Mouse (Mus musculus): ENCODE data around the gene Adgrf4. TPM values are rescaled to one million over a fixed set of nuclear protein-coding genes. Genes with fewer than 3 reads are reported as not detected.

Gene Adgrf4
- 0.15 and 0.48 TPM in 2 replicates for polyA plus RNA-seq (2014; fragmentation: Nextera tagmentation; extraction: Ambion mirVana)

GRCm38 (mm10) chr17:42692136-42692535 lies at the start of gene Adgrf4:
TSS of gene Adgrf4 (minus strand) at chr17:42692284.
- ATAC-seq (ENCODE audit: insufficient read depth, low FRiP score, low TSS enrichment) = no peak
- no peak for DNase-seq (ENCODE audit: low spot score)
- no peak within 1 kb of the TSS for H3K27ac ChIP-seq (ENCODE audit: low read depth, low read length)
- H3K4me1 ChIP-seq (ENCODE audit: control insufficient read depth, insufficient read depth, low read length) = no peaks in the 10 kb centered on the region
- H3K4me3 ChIP-seq (ENCODE audit: low read depth, low read length) = no peak within 1 kb of the TSS
- 91% methylated on average over 10 of the region's 10 CpGs for WGBS
- no peaks in the 10 kb centered on the region for H3K27me3 ChIP-seq (ENCODE audit: control insufficient read depth, insufficient read depth, low read length)
- H3K4me2 ChIP-seq (ENCODE audit: low read depth) = no peak within 1 kb of the TSS
- no peaks in the 10 kb centered on the region for H3K9me3 ChIP-seq (ENCODE audit: control insufficient read depth, low read length)
- no peaks in the 10 kb centered on the region for H3K36me3 ChIP-seq (ENCODE audit: control insufficient read depth, insufficient read depth, low read length)
- no peak within 1 kb of the TSS for H3K9ac ChIP-seq (ENCODE audit: low read length)

- DNase-seq (ENCODE audit: low spot score) (no peak), ATAC-seq (ENCODE audit: insufficient read depth, low FRiP score, low TSS enrichment) (no peak)
- no peak within 1 kb of the TSS for H3K27ac ChIP-seq (ENCODE audit: low read depth, low read length)
- H3K36me3 ChIP-seq (ENCODE audit: control insufficient read depth, insufficient read depth, low read length) = no peaks in the 10 kb centered on the region
- WGBS = 33% methylated on average over 7 of the region's 7 CpGs
- H3K4me3 ChIP-seq (ENCODE audit: low read depth, low read length) = no peak within 1 kb of the TSS
- no peaks in the 10 kb centered on the region for H3K27me3 ChIP-seq (ENCODE audit: control insufficient read depth, insufficient read depth, low read length)
- H3K4me1 ChIP-seq (ENCODE audit: control insufficient read depth, insufficient read depth, low read length) = no peaks in the 10 kb centered on the region
- no peak within 1 kb of the TSS for H3K4me2 ChIP-seq (ENCODE audit: low read depth)
- no peak within 1 kb of the TSS for H3K9ac ChIP-seq (ENCODE audit: low read length)
- H3K9me3 ChIP-seq (ENCODE audit: control insufficient read depth, low read length) = no peaks in the 10 kb centered on the region
Observed at GRCm38 (mm10) chr17:42741801-42742217, 49.7 kb upstream of the Adgrf4 start, which contains the start of gene Adgrf2. TSS of gene Adgrf2 (minus strand) at chr17:42742179.

- Histone ChIP-seq H3K4me2 (ENCODE audit: low read depth) (no peak overlapping the region), H3K27ac (ENCODE audit: low read depth, low read length) (no peak overlapping the region), H3K4me1 (ENCODE audit: control insufficient read depth, insufficient read depth, low read length) (no peaks in the 10 kb centered on the region), H3K4me3 (ENCODE audit: low read depth, low read length) (no peak overlapping the region), H3K27me3 (ENCODE audit: control insufficient read depth, insufficient read depth, low read length) (no peaks in the 10 kb centered on the region), H3K9ac (ENCODE audit: low read length) (no peak overlapping the region), H3K36me3 (ENCODE audit: control insufficient read depth, insufficient read depth, low read length) (no peaks in the 10 kb centered on the region), H3K9me3 (ENCODE audit: control insufficient read depth, low read length) (no peaks in the 10 kb centered on the region)
- no peak for ATAC-seq (ENCODE audit: insufficient read depth, low FRiP score, low TSS enrichment)
- DNase-seq (ENCODE audit: low spot score) = no peak
- WGBS = 90% methylated on average over 6 of the region's 6 CpGs
Observed at GRCm38 (mm10) chr17:42738794-42739193, 46.7 kb upstream of the Adgrf4 start.

GRCm38 (mm10) chr17:42717161-42717560 lies 25.1 kb upstream of the Adgrf4 start:
- no peak for DNase-seq (ENCODE audit: low spot score)
- ATAC-seq (ENCODE audit: insufficient read depth, low FRiP score, low TSS enrichment) = no peak
- 60% methylated on average over 3 of the region's 3 CpGs for WGBS

GRCm38 (mm10) chr17:42714991-42715390 lies 22.9 kb upstream of the Adgrf4 start:
- no peak for ATAC-seq (ENCODE audit: insufficient read depth, low FRiP score, low TSS enrichment)

More at GRCm38 (mm10) chr17:42717161-42717560, 25.1 kb upstream of the Adgrf4 start:
- no peaks in the 10 kb centered on the region for H3K27me3 ChIP-seq (ENCODE audit: control insufficient read depth, insufficient read depth, low read length)
- H3K36me3 ChIP-seq (ENCODE audit: control insufficient read depth, insufficient read depth, low read length) = no peaks in the 10 kb centered on the region
- H3K4me1 ChIP-seq (ENCODE audit: control insufficient read depth, insufficient read depth, low read length) = no peaks in the 10 kb centered on the region
- H3K4me2 ChIP-seq (ENCODE audit: low read depth) = no peak overlapping the region
- no peak overlapping the region for H3K4me3 ChIP-seq (ENCODE audit: low read depth, low read length)
- H3K9me3 ChIP-seq (ENCODE audit: control insufficient read depth, low read length) = no peaks in the 10 kb centered on the region
- H3K27ac ChIP-seq (ENCODE audit: low read depth, low read length) = no peak overlapping the region
- H3K9ac ChIP-seq (ENCODE audit: low read length) = no peak overlapping the region

GRCm38 (mm10) chr17:42710717-42711116 lies 18.6 kb upstream of the Adgrf4 start:
- DNase-seq (ENCODE audit: low spot score) = no peak
- Histone ChIP-seq H3K36me3 (ENCODE audit: control insufficient read depth, insufficient read depth, low read length) (no peaks in the 10 kb centered on the region), H3K4me2 (ENCODE audit: low read depth) (no peak overlapping the region), H3K27me3 (ENCODE audit: control insufficient read depth, insufficient read depth, low read length) (no peaks in the 10 kb centered on the region), H3K27ac (ENCODE audit: low read depth, low read length) (no peak overlapping the region), H3K9me3 (ENCODE audit: control insufficient read depth, low read length) (no peaks in the 10 kb centered on the region), H3K4me1 (ENCODE audit: control insufficient read depth, insufficient read depth, low read length) (no peaks in the 10 kb centered on the region), H3K4me3 (ENCODE audit: low read depth, low read length) (no peak overlapping the region), H3K9ac (ENCODE audit: low read length) (no peak overlapping the region)
- no peak for ATAC-seq (ENCODE audit: insufficient read depth, low FRiP score, low TSS enrichment)
- WGBS = 91% methylated on average over 7 of the region's 7 CpGs

More at GRCm38 (mm10) chr17:42714991-42715390, 22.9 kb upstream of the Adgrf4 start:
- no peak for DNase-seq (ENCODE audit: low spot score)
- H3K4me3 ChIP-seq (ENCODE audit: low read depth, low read length) = no peak overlapping the region
- H3K27me3 ChIP-seq (ENCODE audit: control insufficient read depth, insufficient read depth, low read length) = no peaks in the 10 kb centered on the region
- no peaks in the 10 kb centered on the region for H3K36me3 ChIP-seq (ENCODE audit: control insufficient read depth, insufficient read depth, low read length)
- H3K4me2 ChIP-seq (ENCODE audit: low read depth) = no peak overlapping the region
- no peaks in the 10 kb centered on the region for H3K4me1 ChIP-seq (ENCODE audit: control insufficient read depth, insufficient read depth, low read length)
- 91% methylated on average over 7 of the region's 7 CpGs for WGBS
- no peak overlapping the region for H3K9ac ChIP-seq (ENCODE audit: low read length)
- H3K9me3 ChIP-seq (ENCODE audit: control insufficient read depth, low read length) = no peaks in the 10 kb centered on the region
- no peak overlapping the region for H3K27ac ChIP-seq (ENCODE audit: low read depth, low read length)

GRCm38 (mm10) chr17:42705611-42706010 lies 13.5 kb upstream of the Adgrf4 start:
- WGBS = 80% methylated on average over 4 of the region's 4 CpGs

GRCm38 (mm10) chr17:42702198-42702597 lies 10.1 kb upstream of the Adgrf4 start:
- WGBS = 90% methylated on average over 9 of the region's 9 CpGs
- no peaks in the 10 kb centered on the region for H3K4me1 ChIP-seq (ENCODE audit: control insufficient read depth, insufficient read depth, low read length)
- H3K9me3 ChIP-seq (ENCODE audit: control insufficient read depth, low read length) = no peaks in the 10 kb centered on the region
- no peaks in the 10 kb centered on the region for H3K27me3 ChIP-seq (ENCODE audit: control insufficient read depth, insufficient read depth, low read length)
- ATAC-seq (ENCODE audit: insufficient read depth, low FRiP score, low TSS enrichment) (no peak), DNase-seq (ENCODE audit: low spot score) (no peak)
- no peak overlapping the region for H3K27ac ChIP-seq (ENCODE audit: low read depth, low read length)
- H3K4me2 ChIP-seq (ENCODE audit: low read depth) = no peak overlapping the region
- H3K4me3 ChIP-seq (ENCODE audit: low read depth, low read length) = no peak overlapping the region
- H3K36me3 ChIP-seq (ENCODE audit: control insufficient read depth, insufficient read depth, low read length) = no peaks in the 10 kb centered on the region
- H3K9ac ChIP-seq (ENCODE audit: low read length) = no peak overlapping the region

More at GRCm38 (mm10) chr17:42705611-42706010, 13.5 kb upstream of the Adgrf4 start:
- Histone ChIP-seq H3K4me3 (ENCODE audit: low read depth, low read length) (no peak overlapping the region), H3K27me3 (ENCODE audit: control insufficient read depth, insufficient read depth, low read length) (no peaks in the 10 kb centered on the region), H3K36me3 (ENCODE audit: control insufficient read depth, insufficient read depth, low read length) (no peaks in the 10 kb centered on the region), H3K27ac (ENCODE audit: low read depth, low read length) (no peak overlapping the region), H3K9ac (ENCODE audit: low read length) (no peak overlapping the region), H3K4me2 (ENCODE audit: low read depth) (no peak overlapping the region), H3K4me1 (ENCODE audit: control insufficient read depth, insufficient read depth, low read length) (no peaks in the 10 kb centered on the region), H3K9me3 (ENCODE audit: control insufficient read depth, low read length) (no peaks in the 10 kb centered on the region)
- no peak for ATAC-seq (ENCODE audit: insufficient read depth, low FRiP score, low TSS enrichment)
- DNase-seq (ENCODE audit: low spot score) = no peak

- Histone ChIP-seq H3K4me1 (ENCODE audit: control insufficient read depth, insufficient read depth, low read length) (no peaks in the 10 kb centered on the region), H3K27me3 (ENCODE audit: control insufficient read depth, insufficient read depth, low read length) (no peaks in the 10 kb centered on the region), H3K36me3 (ENCODE audit: control insufficient read depth, insufficient read depth, low read length) (no peaks in the 10 kb centered on the region), H3K4me2 (ENCODE audit: low read depth) (no peak overlapping the region), H3K9me3 (ENCODE audit: control insufficient read depth, low read length) (no peaks in the 10 kb centered on the region), H3K4me3 (ENCODE audit: low read depth, low read length) (no peak overlapping the region), H3K9ac (ENCODE audit: low read length) (no peak overlapping the region), H3K27ac (ENCODE audit: low read depth, low read length) (no peak overlapping the region)
- ATAC-seq (ENCODE audit: insufficient read depth, low FRiP score, low TSS enrichment) (no peak), DNase-seq (ENCODE audit: low spot score) (no peak)
- 89% methylated on average over 4 of the region's 4 CpGs for WGBS
Observed at GRCm38 (mm10) chr17:42694730-42695129, 2.6 kb upstream of the Adgrf4 start.
